Mouse (Mus musculus): ENCODE results near the gene Gm8947.
"Not testable (repeated sequence)": the region's sequence is repeated elsewhere in the genome, so short reads cannot be mapped to it uniquely, and the experiment has no call there.

GRCm38 (mm10) chr1:151198120-151198519 lies 5.9 kb downstream of the Gm8947 start, which contains the start of gene Gm47995:
- TF ChIP-seq CTCF, POLR2A (IDR thresholded peaks at IDR 0.05; ENCODE audit: insufficient read depth, low read depth, low read length): not testable (repeated sequence)

Measured in olfactory bulb, adult 2 months (tissue).